Mouse (Mus musculus): ENCODE measurements around the gene Sf3a1.

GRCm38 (mm10) chr11:4134400-4134799 is 25.8 kb upstream of the Sf3a1 start:
- TF ChIP-seq CTCF (conservative IDR thresholded peaks at IDR 0.05; ENCODE audit: low read length) (no peak), POU5F1 (IDR thresholded peaks at IDR 0.05; ENCODE audit: borderline replicate concordance, low read length) (no peak), NANOG (IDR thresholded peaks at IDR 0.05; ENCODE audit: borderline replicate concordance, low read length) (no peak)
